Mouse (Mus musculus): Measurements from ENCODE around the gene Rhox2b.
"Not testable (repeated sequence)": the region's sequence is repeated elsewhere in the genome, so short reads cannot be mapped to it uniquely, and the experiment has no call there.

The Rhox2b gene

DNA sequence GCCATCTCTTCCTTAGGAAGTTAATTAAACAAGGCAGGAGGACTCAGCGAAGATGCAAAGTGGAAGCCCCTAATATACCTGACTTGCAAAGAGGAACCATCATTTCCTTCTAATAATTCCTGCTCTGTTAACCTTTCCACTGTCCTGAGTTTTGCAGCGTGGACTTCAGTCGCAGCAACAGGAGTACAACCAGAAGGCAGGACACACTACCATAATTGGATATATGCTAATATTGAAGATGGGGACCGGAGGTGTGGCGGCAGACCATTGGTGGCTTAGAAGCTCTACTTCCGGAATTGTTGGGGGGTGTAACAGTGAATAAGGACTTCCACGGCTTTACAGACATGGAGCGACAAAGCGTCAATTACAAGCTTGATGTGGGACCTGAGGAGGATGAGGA lies at the start of gene Rhox2b:
Gene Rhox2b (plus strand): TSS at position 301 of the 400 bp plus-strand sequence.
- not testable (repeated sequence) for DNase-seq (ENCODE audit: extremely low spot score, low spot score)

DNA sequence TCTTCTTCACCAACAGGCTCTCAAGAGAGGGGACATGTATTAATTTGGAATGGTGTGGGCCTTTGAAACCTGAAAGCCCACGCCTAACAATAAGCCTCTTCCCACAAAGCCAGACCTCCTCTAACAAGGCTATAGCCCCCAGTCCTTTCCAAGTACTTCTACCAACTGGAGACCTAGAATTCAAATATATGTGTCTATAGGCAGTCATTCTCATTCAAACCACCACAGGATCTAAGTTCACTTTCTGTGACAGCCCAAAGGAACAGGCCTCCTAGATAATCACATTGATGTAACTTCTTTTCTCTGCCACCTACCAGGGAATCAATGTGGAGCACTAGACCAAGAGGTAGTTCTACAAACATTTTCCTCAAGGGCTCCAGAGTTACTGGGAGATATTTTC lies 32.1 kb upstream of the Rhox2b start, which contains the start of gene Rhox3a2:
Gene Rhox3a2 (plus strand): TSS at position 301 of the 400 bp plus-strand sequence.
- not testable (repeated sequence) for DNase-seq (ENCODE audit: extremely low spot score, low spot score)

DNA sequence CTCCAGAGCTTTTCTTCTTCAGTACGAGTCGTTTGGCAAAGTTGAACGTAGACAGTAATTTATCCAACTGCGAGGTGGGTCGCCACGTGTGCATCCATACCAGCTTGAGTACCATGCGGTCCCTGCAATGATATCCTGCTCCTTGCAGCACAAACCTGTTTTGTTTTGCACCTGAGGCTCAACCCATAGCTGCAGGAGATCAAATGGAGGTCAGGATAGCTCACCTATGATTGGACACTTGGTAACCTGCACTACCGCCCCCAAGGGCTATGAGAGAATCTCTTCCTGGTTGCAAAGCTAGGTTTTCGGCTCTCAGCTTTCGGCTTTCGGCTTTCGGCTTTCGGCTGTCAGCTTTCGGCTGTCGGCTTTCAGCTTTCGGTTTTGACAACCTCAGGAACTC lies 21.3 kb upstream of the Rhox2b start, which contains the start of gene Rhox4a2:
Gene Rhox4a2 (plus strand): TSS at position 301 of the 400 bp plus-strand sequence.
- DNase-seq (ENCODE audit: extremely low spot score, low spot score): not testable (repeated sequence)

DNA sequence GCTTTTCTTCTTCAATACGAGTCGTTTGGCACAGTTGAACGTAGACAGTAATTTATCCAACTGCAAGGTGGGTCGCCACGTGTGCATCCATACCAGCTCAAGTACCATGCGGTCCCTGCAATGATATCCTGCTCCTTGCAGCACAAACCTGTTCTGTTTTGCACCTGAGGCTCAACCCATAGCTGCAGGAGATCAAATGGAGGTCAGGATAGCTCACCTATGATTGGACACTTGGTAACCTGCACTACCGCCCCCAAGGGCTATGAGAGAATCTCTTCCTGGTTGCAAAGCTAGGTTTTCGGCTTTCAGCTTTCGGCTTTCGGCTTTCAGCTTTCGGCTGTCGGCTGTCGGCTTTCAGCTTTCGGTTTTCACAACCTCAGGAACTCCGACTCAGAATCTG lies 20.3 kb downstream of the Rhox2b start, which contains the start of gene Rhox4b:
Gene Rhox4b (plus strand): TSS at position 301 of the 400 bp plus-strand sequence.
- not testable (repeated sequence) for DNase-seq (ENCODE audit: extremely low spot score, low spot score)

DNA sequence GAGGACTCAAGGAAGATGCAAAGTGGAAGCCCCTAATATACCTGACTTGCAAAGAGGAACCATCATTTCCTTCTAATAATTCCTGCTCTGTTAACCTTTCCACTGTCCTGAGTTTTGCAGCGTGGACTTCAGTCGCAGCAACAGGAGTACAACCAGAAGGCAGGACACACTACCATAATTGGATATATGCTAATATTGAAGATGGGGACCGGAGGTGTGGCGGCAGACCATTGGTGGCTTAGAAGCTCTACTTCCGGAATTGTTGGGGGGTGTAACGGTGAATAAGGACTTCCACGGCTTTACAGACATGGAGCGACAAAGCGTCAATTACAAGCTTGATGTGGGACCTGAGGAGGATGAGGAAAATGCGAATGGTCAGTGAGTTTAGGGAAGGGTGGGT lies 41.5 kb downstream of the Rhox2b start, which contains the start of gene Rhox2c:
Gene Rhox2c (plus strand): TSS at position 301 of the 400 bp plus-strand sequence.
- DNase-seq (ENCODE audit: extremely low spot score, low spot score): not testable (repeated sequence)

DNA sequence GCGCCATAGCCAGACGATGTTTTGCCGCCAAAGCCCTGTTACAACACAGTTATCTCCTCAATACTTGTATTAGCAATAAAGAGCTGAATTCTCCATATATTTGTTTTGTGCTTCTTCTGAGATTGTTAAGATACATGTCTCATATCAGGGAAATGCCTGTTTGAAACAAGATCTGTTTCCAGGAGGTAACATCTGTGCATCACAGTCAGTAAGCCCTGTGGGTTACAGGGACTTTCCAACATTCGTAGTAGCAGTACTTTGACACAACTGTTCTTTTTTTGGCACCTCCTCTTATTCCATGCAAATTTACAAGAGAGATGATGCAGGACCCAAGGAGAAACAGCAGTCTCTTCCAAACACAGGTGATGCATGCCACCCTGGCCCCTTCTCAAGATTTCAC lies 46.4 kb downstream of the Rhox2b start, which contains the start of gene Rhox3c:
Gene Rhox3c (plus strand): TSS at position 301 of the 400 bp plus-strand sequence.
- DNase-seq (ENCODE audit: extremely low spot score, low spot score): not testable (repeated sequence)

Data from neural tube, embryonic 10.5 days (tissue).